15 mouse cellular contexts compared by ENCODE assay signal in the genomic region with DNA sequence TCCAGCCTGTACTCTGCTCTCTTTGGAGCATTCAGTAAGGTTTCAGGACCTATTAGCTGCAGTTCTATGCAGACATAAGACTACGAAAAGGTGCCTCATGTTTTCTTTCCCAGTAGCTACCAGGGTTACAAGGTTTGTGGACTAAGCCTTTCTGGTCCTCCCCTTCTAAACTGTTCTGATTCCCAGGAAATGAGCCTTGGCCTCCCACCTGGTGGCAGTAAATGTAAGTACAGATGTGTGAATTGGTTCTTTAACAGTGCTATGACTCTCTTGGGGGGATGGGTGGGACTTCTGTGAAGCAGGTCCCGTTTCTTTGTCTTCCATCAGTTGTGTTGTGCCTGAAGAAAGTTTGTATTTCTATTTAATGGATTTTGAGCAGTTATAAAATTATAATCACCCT. TPM values are rescaled to one million over a fixed set of nuclear protein-coding genes. Genes with fewer than 3 reads are reported as not detected.
DNase-seq lines count a peak whose midpoint lies in the region; ATAC-seq and TF ChIP-seq lines count a peak whose summit lies in the region.
"Had no signal": no experiment of that assay in that cellular context is flagged by ENCODE, and none has a peak within 500 bp of the region (broad histone marks: within the 10 kb centered on the region; RNA-seq: fewer than 3 reads in every experiment).

No protein-coding gene starts in this region.

- H3K79me2 ChIP-seq in heart, adult 2 months (replicated peaks; ENCODE audit: control insufficient read depth, insufficient read depth, low read length), result no peaks in the 10 kb centered on the region

- H3K9me3 ChIP-seq in liver, postnatal 0 days (ENCODE audit: low read length), result no peaks in the 10 kb centered on the region
- H3K9me3 ChIP-seq: embryonic facial prominence, embryonic 12.5 days; hindbrain, embryonic 13.5 days; midbrain, embryonic 10.5 days; neural tube, embryonic 12.5 days had no signal

- no peak for TF ChIP-seq EP300 in heart, adult 2 months (IDR thresholded peaks at IDR 0.05; ENCODE audit: insufficient read depth, low read depth, low read length)
- TF ChIP-seq EP300 in liver, postnatal 0 days (IDR thresholded peaks at IDR 0.05; ENCODE audit: low read depth), result no peak

- peak; percentile 42 for TF ChIP-seq CTCF in heart, adult 2 months (IDR thresholded peaks at IDR 0.05)
- TF ChIP-seq CTCF in liver, postnatal 0 days (IDR thresholded peaks at IDR 0.05; ENCODE audit: low read depth), result peak; percentile 29; the same call in 1 of the 2 replicates
- TF ChIP-seq CTCF in Patski (IDR thresholded peaks at IDR 0.05), result peak; percentile 41

- TF ChIP-seq POLR2A in heart, adult 2 months (IDR thresholded peaks at IDR 0.05; ENCODE audit: insufficient read depth, low read depth, low read length), result no peak

- intact Hi-C loops in heart, adult 2 months (cut with DNase I), result no loop called here
- intact Hi-C loops in heart, postnatal 25 days (cut with DNase I), result no loop called here

- no peak overlapping the region for H3K4me2 ChIP-seq in liver, postnatal 0 days (ENCODE audit: low read depth, low read length)
- H3K4me2 ChIP-seq: embryonic facial prominence, embryonic 12.5 days; hindbrain, embryonic 13.5 days; neural tube, embryonic 12.5 days had no signal

- WGBS in heart, adult 2 months, result 39% methylated on average over 2 of the region's 2 CpGs
- 48% methylated on average over 2 of the region's 2 CpGs for WGBS in liver, postnatal 0 days (ENCODE audit: insufficient replicate concordance)

- H3K9ac ChIP-seq in heart, adult 2 months (ENCODE audit: low read depth, low read length), result no peak overlapping the region
- H3K9ac ChIP-seq in liver, postnatal 0 days (replicated peaks), result no peak overlapping the region
- H3K9ac ChIP-seq: embryonic facial prominence, embryonic 12.5 days; hindbrain, embryonic 13.5 days; neural tube, embryonic 12.5 days had no signal

- H3K4me3 ChIP-seq in heart, adult 2 months, result no peak overlapping the region
- H3K4me3 ChIP-seq in liver, postnatal 0 days (ENCODE audit: low read depth, low read length), result no peak overlapping the region
- H3K4me3 ChIP-seq: embryonic facial prominence, embryonic 12.5 days; hindbrain, embryonic 13.5 days; midbrain, embryonic 10.5 days; neural tube, embryonic 12.5 days had no signal

- no peaks in the 10 kb centered on the region for H3K4me1 ChIP-seq in heart, adult 2 months (ENCODE audit: control insufficient read depth, insufficient read depth, low read length)
- H3K4me1 ChIP-seq in liver, postnatal 0 days (ENCODE audit: insufficient read depth), result no peaks in the 10 kb centered on the region
- H3K4me1 ChIP-seq: embryonic facial prominence, embryonic 12.5 days; hindbrain, embryonic 13.5 days; midbrain, embryonic 10.5 days; neural tube, embryonic 12.5 days had no signal

- no peaks in the 10 kb centered on the region for H3K36me3 ChIP-seq in heart, adult 2 months (ENCODE audit: control insufficient read depth, insufficient read depth, low read length)
- H3K36me3 ChIP-seq in liver, postnatal 0 days (replicated peaks; ENCODE audit: insufficient read depth, low read length), result no peaks in the 10 kb centered on the region
- H3K36me3 ChIP-seq: embryonic facial prominence, embryonic 12.5 days; hindbrain, embryonic 13.5 days; midbrain, embryonic 10.5 days; neural tube, embryonic 12.5 days had no signal

- CTCF ChIA-PET in Patski (lab: Charles Lee), result no interaction called here

- no peak for ATAC-seq in liver, postnatal 0 days
- ATAC-seq in Patski, result no peak

- POLR2A ChIA-PET in Patski (lab: Charles Lee), result no interaction called here

- in situ Hi-C loops in Patski (cut with MboI; ENCODE audit: low pct_unique_long_range_greater_than_20kb), result no loop called here

- no peaks in the 10 kb centered on the region for H3K27me3 ChIP-seq in heart, adult 2 months (ENCODE audit: control insufficient read depth, insufficient read depth, low read length)
- no peaks in the 10 kb centered on the region for H3K27me3 ChIP-seq in liver, postnatal 0 days (ENCODE audit: insufficient read depth, low read length)
- H3K27me3 ChIP-seq in Patski, result peaks cover 19% of the 10 kb centered on the region
- H3K27me3 ChIP-seq: embryonic facial prominence, embryonic 12.5 days; hindbrain, embryonic 13.5 days; neural tube, embryonic 12.5 days had no signal

- no peak for DNase-seq in heart, adult 2 months
- DNase-seq in heart, postnatal 25 days (ENCODE audit: low spot score), result no peak
- no peak for DNase-seq in liver, postnatal 0 days
- DNase-seq in liver (no peak), Patski (ENCODE audit: low read depth, low spot score) (no peak)
- peak; percentile 11 for DNase-seq in retina, embryonic 14.5 days (ENCODE audit: low spot score)
- DNase-seq in cerebellum, postnatal 10 days, result no peak
- DNase-seq in c-Kit-positive CD71-positive TER-119-positive erythroid progenitor cells, embryonic 14.5 days (ENCODE audit: low spot score), result no peak
- DNase-seq: cerebellum, adult 2 months; kidney, adult 9 months; right cerebral cortex, adult 18-20 months had no signal

- no peak overlapping the region for H3K27ac ChIP-seq in heart, adult 2 months
- no peak overlapping the region for H3K27ac ChIP-seq in liver, postnatal 0 days (ENCODE audit: low read depth)
- H3K27ac ChIP-seq: embryonic facial prominence, embryonic 12.5 days; hindbrain, embryonic 13.5 days; midbrain, embryonic 10.5 days; neural tube, embryonic 12.5 days had no signal

RNA-seq across cellular contexts. Expression of gene Dgkk, which starts 53.4 kb away (rescaled TPM):
- under 1 TPM; 0.03 to 0.16 TPM for total RNA-seq in heart, adult 2 months (2021)
- 0.03 TPM in 1 of 2 replicates, not detected in the other for polyA plus RNA-seq in heart, adult 2 months (2012; rRNA removed)
- total RNA-seq in heart, postnatal 25 days (2021), result under 1 TPM in 1 of 2 experiments, not detected in 1; 0.26 TPM
- not detected in 2 replicates for polyA plus RNA-seq in liver, postnatal 0 days (2015; fragmentation: Nextera tagmentation; extraction: Ambion mirVana)
- not detected for polyA plus RNA-seq in Patski (2021)
